8 mouse cellular contexts compared by ENCODE assay signal in genomic region chr11:103111881-103112551, GRCm38 (mm10). TPM values are rescaled to one million over a fixed set of nuclear protein-coding genes. Genes with fewer than 3 reads are reported as not detected.
DNase-seq lines count a peak whose midpoint lies in the region; ATAC-seq and TF ChIP-seq lines count a peak whose summit lies in the region.

No protein-coding gene starts in this region.

- no peak for TF ChIP-seq EP300 in lung, postnatal 0 days (IDR thresholded peaks at IDR 0.05)

- no peaks in the 10 kb centered on the region for H3K36me3 ChIP-seq in embryonic facial prominence, embryonic 13.5 days
- H3K36me3 ChIP-seq in heart, embryonic 11.5 days (ENCODE audit: control insufficient read depth, insufficient read depth, low read length), result no peaks in the 10 kb centered on the region
- no peaks in the 10 kb centered on the region for H3K36me3 ChIP-seq in kidney, embryonic 14.5 days (ENCODE audit: control insufficient read depth, insufficient read depth, low read length)
- H3K36me3 ChIP-seq in lung, postnatal 0 days (ENCODE audit: insufficient read depth, low read length), result no peaks in the 10 kb centered on the region
- no peaks in the 10 kb centered on the region for H3K36me3 ChIP-seq in stomach, embryonic 15.5 days

- H3K4me1 ChIP-seq in embryonic facial prominence, embryonic 13.5 days, result peaks cover 29% of the 10 kb centered on the region
- peaks cover 23% of the 10 kb centered on the region; the same call in 1 of the 2 replicates for H3K4me1 ChIP-seq in heart, embryonic 11.5 days (ENCODE audit: control insufficient read depth, insufficient read depth, low read length)
- peaks cover 16% of the 10 kb centered on the region for H3K4me1 ChIP-seq in kidney, embryonic 14.5 days (ENCODE audit: control insufficient read depth, insufficient read depth, low read length)
- H3K4me1 ChIP-seq in lung, postnatal 0 days (ENCODE audit: insufficient read depth, low read depth, low read length), result peaks cover 17% of the 10 kb centered on the region; the same call in 1 of the 2 replicates
- H3K4me1 ChIP-seq in stomach, embryonic 15.5 days, result peaks cover 22% of the 10 kb centered on the region

- under 1% methylated on average over 28 of the region's 28 CpGs for WGBS in embryonic facial prominence, embryonic 13.5 days
- under 1% methylated on average over 28 of the region's 28 CpGs for WGBS in heart, embryonic 11.5 days (ENCODE audit: insufficient replicate concordance)
- 1% methylated on average over 28 of the region's 28 CpGs for WGBS in kidney, embryonic 14.5 days
- WGBS in lung, postnatal 0 days, result 2% methylated on average over 28 of the region's 28 CpGs
- 2% methylated on average over 28 of the region's 28 CpGs for WGBS in stomach, embryonic 15.5 days

- H3K4me3 ChIP-seq in left cerebral cortex, adult 2 months, result peak overlapping the region; percentile 43
- H3K4me3 ChIP-seq in embryonic facial prominence, embryonic 13.5 days, result peak overlapping the region; percentile 44
- H3K4me3 ChIP-seq in heart, embryonic 11.5 days (ENCODE audit: low read depth, low read length), result peak overlapping the region; percentile 47
- peak overlapping the region; percentile 38 for H3K4me3 ChIP-seq in kidney, embryonic 14.5 days (ENCODE audit: low read length)
- peak overlapping the region; percentile 37 for H3K4me3 ChIP-seq in lung, postnatal 0 days (ENCODE audit: low read depth, low read length)
- H3K4me3 ChIP-seq in stomach, embryonic 15.5 days (replicated peaks), result peak overlapping the region; percentile 35

- TF ChIP-seq CTCF in left cerebral cortex, adult 2 months (IDR thresholded peaks at IDR 0.05), result no peak
- no peak for TF ChIP-seq CTCF in lung, postnatal 0 days (IDR thresholded peaks at IDR 0.05)

- ATAC-seq in embryonic facial prominence, embryonic 13.5 days (ENCODE audit: insufficient number of reproducible peaks, insufficient read depth, low FRiP score, low TSS enrichment, low read depth), result no peak
- ATAC-seq in heart, embryonic 11.5 days (replicated peaks; ENCODE audit: insufficient number of reproducible peaks, low FRiP score, low TSS enrichment), result no peak
- 0 out of 2 replicates have a peak, but pooled peaks have one; percentile 18 for ATAC-seq in kidney, embryonic 14.5 days (ENCODE audit: low FRiP score, low TSS enrichment)
- ATAC-seq in lung, postnatal 0 days, result peak; percentile 22
- ATAC-seq in stomach, embryonic 15.5 days (ENCODE audit: insufficient read depth, low FRiP score, low read depth), result no peak

- intact Hi-C loops in left cerebral cortex, adult 2 months (cut with DNase I), result no loop called here

- peaks cover 10% of the 10 kb centered on the region for H3K27me3 ChIP-seq in embryonic facial prominence, embryonic 13.5 days
- no peaks in the 10 kb centered on the region; the same call in 1 of the 2 replicates for H3K27me3 ChIP-seq in heart, embryonic 11.5 days (ENCODE audit: control insufficient read depth, insufficient read depth, low read length)
- H3K27me3 ChIP-seq in kidney, embryonic 14.5 days (ENCODE audit: control insufficient read depth, insufficient read depth, low read length), result no peaks in the 10 kb centered on the region
- H3K27me3 ChIP-seq in lung, postnatal 0 days (replicated peaks; ENCODE audit: insufficient read depth, low read length), result no peaks in the 10 kb centered on the region
- H3K27me3 ChIP-seq in stomach, embryonic 15.5 days (replicated peaks), result no peaks in the 10 kb centered on the region

- DNase-seq in left cerebral cortex, adult 2 months (ENCODE audit: extremely low spot score in 1 of 2, low spot score in 2 of 2), result no peak
- DNase-seq in left cerebral cortex, adult 8-10 months (ENCODE audit: low spot score in 2 of 2), result no peak
- peak; percentile 82 for DNase-seq in lung, postnatal 0 days (ENCODE audit: low spot score)
- DNase-seq in layer of hippocampus, adult 9-10 months (ENCODE audit: low spot score), result no peak

- peak overlapping the region; percentile 67 for H3K27ac ChIP-seq in left cerebral cortex, adult 2 months
- H3K27ac ChIP-seq in embryonic facial prominence, embryonic 13.5 days, result peak overlapping the region; percentile 69
- peak overlapping the region; percentile 36; the same call in 1 of the 2 replicates for H3K27ac ChIP-seq in heart, embryonic 11.5 days (ENCODE audit: low read depth, low read length)
- H3K27ac ChIP-seq in kidney, embryonic 14.5 days (ENCODE audit: low read depth, low read length), result 0 out of 2 replicates have a peak overlapping the region, but pooled peaks have one; percentile 18
- peak overlapping the region; percentile 66; the same call in 1 of the 2 replicates for H3K27ac ChIP-seq in lung, postnatal 0 days (ENCODE audit: low read length)
- peak overlapping the region; percentile 78 for H3K27ac ChIP-seq in stomach, embryonic 15.5 days

- peak overlapping the region; percentile 77 for H3K4me2 ChIP-seq in embryonic facial prominence, embryonic 13.5 days
- H3K4me2 ChIP-seq in heart, embryonic 11.5 days, result peak overlapping the region; percentile 84
- H3K4me2 ChIP-seq in kidney, embryonic 14.5 days (replicated peaks; ENCODE audit: low read depth, low read length), result peak overlapping the region; percentile 68
- peak overlapping the region; percentile 75 for H3K4me2 ChIP-seq in lung, postnatal 0 days (replicated peaks; ENCODE audit: low read depth, low read length)
- peak overlapping the region; percentile 75 for H3K4me2 ChIP-seq in stomach, embryonic 15.5 days

- no peaks in the 10 kb centered on the region for H3K9me3 ChIP-seq in embryonic facial prominence, embryonic 13.5 days
- no peaks in the 10 kb centered on the region for H3K9me3 ChIP-seq in heart, embryonic 11.5 days (replicated peaks; ENCODE audit: control insufficient read depth, low read length)
- H3K9me3 ChIP-seq in kidney, embryonic 14.5 days (ENCODE audit: control insufficient read depth, low read length), result no peaks in the 10 kb centered on the region
- no peaks in the 10 kb centered on the region for H3K9me3 ChIP-seq in lung, postnatal 0 days (ENCODE audit: low read length)
- H3K9me3 ChIP-seq in stomach, embryonic 15.5 days, result no peaks in the 10 kb centered on the region

- peak overlapping the region; percentile 71 for H3K9ac ChIP-seq in embryonic facial prominence, embryonic 13.5 days
- H3K9ac ChIP-seq in heart, embryonic 11.5 days (ENCODE audit: low read depth, low read length), result peak overlapping the region; percentile 70
- peak overlapping the region; percentile 56 for H3K9ac ChIP-seq in kidney, embryonic 14.5 days (ENCODE audit: low read depth, low read length)
- peak overlapping the region; percentile 43 for H3K9ac ChIP-seq in lung, postnatal 0 days (replicated peaks; ENCODE audit: low read depth)
- H3K9ac ChIP-seq in stomach, embryonic 15.5 days, result peak overlapping the region; percentile 14; the same call in 1 of the 2 replicates

RNA-seq across cellular contexts. Expression of gene Hexim1, which starts 4.0 kb away (rescaled TPM):
- 10 to 100 TPM; 49.6 to 50.0 TPM for total RNA-seq in left cerebral cortex, adult 2 months (2021)
- total RNA-seq in left cerebral cortex, adult 8-10 months (2022), result 10 to 100 TPM; 34.4 to 38.5 (median 35.6) TPM
- 5.2 and 6.9 TPM in 2 replicates for polyA plus RNA-seq in embryonic facial prominence, embryonic 13.5 days (2015; fragmentation: Nextera tagmentation; extraction: Ambion mirVana)
- polyA plus RNA-seq in heart, embryonic 11.5 days (2014; fragmentation: Nextera tagmentation; extraction: Ambion mirVana), result 4.2 and 4.4 TPM in 2 replicates
- polyA plus RNA-seq in kidney, embryonic 14.5 days (2014; fragmentation: Nextera tagmentation; extraction: Ambion mirVana), result 7.1 and 8.9 TPM in 2 replicates
- polyA plus RNA-seq in lung, postnatal 0 days (2015; fragmentation: Nextera tagmentation; extraction: Ambion mirVana), result 6.5 TPM in 2 replicates
- polyA plus RNA-seq in stomach, embryonic 15.5 days (2015; fragmentation: Nextera tagmentation; extraction: Ambion mirVana), result 5.1 and 5.4 TPM in 2 replicates

RNA-seq across cellular contexts. Expression of gene Acbd4, which starts 10.5 kb away (rescaled TPM):
- 10 to 100 TPM; 72.3 to 88.2 TPM for total RNA-seq in left cerebral cortex, adult 2 months (2021)
- 10 to 100 TPM; 82.6 to 93.2 (median 88.7) TPM for total RNA-seq in left cerebral cortex, adult 8-10 months (2022)
- polyA plus RNA-seq in embryonic facial prominence, embryonic 13.5 days (2015; fragmentation: Nextera tagmentation; extraction: Ambion mirVana), result 16.6 and 17.4 TPM in 2 replicates
- polyA plus RNA-seq in heart, embryonic 11.5 days (2014; fragmentation: Nextera tagmentation; extraction: Ambion mirVana), result 11.2 and 11.8 TPM in 2 replicates
- 15.8 and 16.9 TPM in 2 replicates for polyA plus RNA-seq in kidney, embryonic 14.5 days (2014; fragmentation: Nextera tagmentation; extraction: Ambion mirVana)
- polyA plus RNA-seq in lung, postnatal 0 days (2015; fragmentation: Nextera tagmentation; extraction: Ambion mirVana), result 28.8 and 34.5 TPM in 2 replicates
- polyA plus RNA-seq in stomach, embryonic 15.5 days (2015; fragmentation: Nextera tagmentation; extraction: Ambion mirVana), result 19.2 and 23.7 TPM in 2 replicates

RNA-seq across cellular contexts. Expression of gene Plcd3, which starts 10.6 kb away (rescaled TPM):
- 10 to 100 TPM; 16.5 to 19.0 TPM for total RNA-seq in left cerebral cortex, adult 2 months (2021)
- total RNA-seq in left cerebral cortex, adult 8-10 months (2022), result 10 to 100 TPM; 17.5 to 20.3 (median 18.0) TPM
- 5.3 and 7.2 TPM in 2 replicates for polyA plus RNA-seq in embryonic facial prominence, embryonic 13.5 days (2015; fragmentation: Nextera tagmentation; extraction: Ambion mirVana)
- polyA plus RNA-seq in heart, embryonic 11.5 days (2014; fragmentation: Nextera tagmentation; extraction: Ambion mirVana), result 3.0 and 3.5 TPM in 2 replicates
- polyA plus RNA-seq in kidney, embryonic 14.5 days (2014; fragmentation: Nextera tagmentation; extraction: Ambion mirVana), result 3.2 and 4.4 TPM in 2 replicates
- polyA plus RNA-seq in lung, postnatal 0 days (2015; fragmentation: Nextera tagmentation; extraction: Ambion mirVana), result 3.7 and 3.8 TPM in 2 replicates
- 3.5 and 3.6 TPM in 2 replicates for polyA plus RNA-seq in stomach, embryonic 15.5 days (2015; fragmentation: Nextera tagmentation; extraction: Ambion mirVana)

RNA-seq across cellular contexts. Expression of gene Hexim2, which starts 20.2 kb away (rescaled TPM):
- 10 to 100 TPM; 14.0 to 14.1 TPM for total RNA-seq in left cerebral cortex, adult 2 months (2021)
- 10 to 100 TPM; 13.4 to 18.1 (median 16.5) TPM for total RNA-seq in left cerebral cortex, adult 8-10 months (2022)
- polyA plus RNA-seq in embryonic facial prominence, embryonic 13.5 days (2015; fragmentation: Nextera tagmentation; extraction: Ambion mirVana), result 15.0 and 16.2 TPM in 2 replicates
- polyA plus RNA-seq in heart, embryonic 11.5 days (2014; fragmentation: Nextera tagmentation; extraction: Ambion mirVana), result 3.5 and 5.6 TPM in 2 replicates
- polyA plus RNA-seq in kidney, embryonic 14.5 days (2014; fragmentation: Nextera tagmentation; extraction: Ambion mirVana), result 8.3 and 10.3 TPM in 2 replicates
- polyA plus RNA-seq in lung, postnatal 0 days (2015; fragmentation: Nextera tagmentation; extraction: Ambion mirVana), result 6.2 and 7.1 TPM in 2 replicates
- 6.8 and 8.7 TPM in 2 replicates for polyA plus RNA-seq in stomach, embryonic 15.5 days (2015; fragmentation: Nextera tagmentation; extraction: Ambion mirVana)

RNA-seq across cellular contexts. Expression of gene Fmnl1, which starts 58.9 kb away (rescaled TPM):
- 100 to 1,000 TPM; 186 to 209 TPM for total RNA-seq in left cerebral cortex, adult 2 months (2021)
- total RNA-seq in left cerebral cortex, adult 8-10 months (2022), result 100 to 1,000 TPM in 3 of 4 experiments, 10 to 100 TPM in 1; 81.7 to 115 (median 108) TPM
- 1.7 and 2.4 TPM in 2 replicates for polyA plus RNA-seq in embryonic facial prominence, embryonic 13.5 days (2015; fragmentation: Nextera tagmentation; extraction: Ambion mirVana)
- 0.79 and 1.1 TPM in 2 replicates for polyA plus RNA-seq in heart, embryonic 11.5 days (2014; fragmentation: Nextera tagmentation; extraction: Ambion mirVana)
- 1.1 and 4.0 TPM in 2 replicates for polyA plus RNA-seq in kidney, embryonic 14.5 days (2014; fragmentation: Nextera tagmentation; extraction: Ambion mirVana)
- 4.1 and 4.9 TPM in 2 replicates for polyA plus RNA-seq in lung, postnatal 0 days (2015; fragmentation: Nextera tagmentation; extraction: Ambion mirVana)
- polyA plus RNA-seq in stomach, embryonic 15.5 days (2015; fragmentation: Nextera tagmentation; extraction: Ambion mirVana), result 3.8 and 4.0 TPM in 2 replicates

Comparison
In these comparisons a context has a peak if more than half of its experiments do, and no peak if none do; other contexts are left out.
1. H3K27ac ChIP-seq: peak in every context shown above with its lines; median percentile 78 in stomach, embryonic 15.5 days; 69 in embryonic facial prominence, embryonic 13.5 days; 67 in left cerebral cortex, adult 2 months; 66 in lung, postnatal 0 days; 36 in heart, embryonic 11.5 days; 18 in kidney, embryonic 14.5 days.
2. ATAC-seq: peak in kidney, embryonic 14.5 days (single experiment) and lung, postnatal 0 days (single experiment); none in embryonic facial prominence, embryonic 13.5 days (single experiment), heart, embryonic 11.5 days (single experiment) and stomach, embryonic 15.5 days (single experiment).
3. H3K9ac ChIP-seq: peak in every context shown above with its lines; median percentile 71 in embryonic facial prominence, embryonic 13.5 days; 70 in heart, embryonic 11.5 days; 56 in kidney, embryonic 14.5 days; 43 in lung, postnatal 0 days; 14 in stomach, embryonic 15.5 days.
4. Peak in every context shown above with its lines, with median percentiles within 50 percentile points of each other: H3K4me3 ChIP-seq and H3K4me2 ChIP-seq.